Mouse (Mus musculus) hindbrain, embryonic 12.5 days (tissue): ENCODE data around the gene Wls. TPM values are rescaled to one million over a fixed set of nuclear protein-coding genes. Genes with fewer than 3 reads are reported as not detected.
A peak's percentile ranks its signal among the peaks of the same experiment; 100 is the strongest.

ENCODE experiments used
- ATAC-seq: fragments of 200-750 bp; cut with Nextera tagmentation; 2 replicates; pipeline ENCODE4 v1.8.0; 2017; ENCODE audit warnings: moderate TSS enrichment; ENCODE audit not compliant: low FRiP score
- H3K27ac ChIP-seq: fragments of 300-500 bp; sonication (generic); 2 replicates; pipeline ENCODE4 v1.5.1; 2016; ENCODE audit warnings: mild to moderate bottlenecking
- H3K27me3 ChIP-seq: fragments of 300-500 bp; sonication (generic); 2 replicates; pipeline ENCODE4 v1.6.1; 2016; ENCODE audit warnings: mild to moderate bottlenecking
- H3K36me3 ChIP-seq: fragments of 300-500 bp; sonication (generic); 2 replicates; pipeline ENCODE4 v1.6.1; 2016; ENCODE audit warnings: mild to moderate bottlenecking
- H3K4me1 ChIP-seq: fragments of 300-500 bp; sonication (generic); 2 replicates; pipeline ENCODE4 v1.6.1; 2016
- H3K4me2 ChIP-seq: fragments of 300-500 bp; sonication (generic); replicated peaks from 2 replicates; pipeline ENCODE4 v1.6.1; 2016; ENCODE audit warnings: mild to moderate bottlenecking
- H3K4me3 ChIP-seq: fragments of 300-500 bp; sonication (generic); 2 replicates; pipeline ENCODE4 v1.5.1; 2016; ENCODE audit warnings: mild to moderate bottlenecking
- H3K9ac ChIP-seq: fragments of 300-500 bp; sonication (generic); 2 replicates; pipeline ENCODE4 v1.6.1; 2016; ENCODE audit warnings: mild to moderate bottlenecking, moderate library complexity
- H3K9me3 ChIP-seq: fragments of 300-500 bp; sonication (generic); replicated peaks from 2 replicates; pipeline ENCODE4 v1.6.1; 2016; ENCODE audit warnings: mild to moderate bottlenecking
- WGBS: fragments of 180-500 bp; shearing (Covaris S2); methylation state at CpG from one replicate; pipeline ENCODE4 v1.1.7; 2016; 5-methylcytosine and 5-hydroxymethylcytosine counted together
- polyA plus RNA-seq: library from polyadenylated mRNA; unstranded; fragments of >200 nt; fragmentation: Nextera tagmentation; extraction: Ambion mirVana; gene quantifications from 2 replicates; pipeline ENCODE4 v1.2.1, GENCODE M21; 2016

Wls gene
- polyA plus RNA-seq, 1 experiment from 2014 or later = 156 TPM

- Histone ChIP-seq H3K4me2 (no peak overlapping the region), H3K27ac (no peak overlapping the region), H3K27me3 (no peaks in the 10 kb centered on the region), H3K9me3 (no peaks in the 10 kb centered on the region), H3K9ac (no peak overlapping the region), H3K36me3 (no peaks in the 10 kb centered on the region), H3K4me3 (no peak overlapping the region), H3K4me1 (no peaks in the 10 kb centered on the region)
- WGBS = 88% methylated on average over 1 of the region's 1 CpGs
- no peak for ATAC-seq
Measured at GRCm38 (mm10) chr3:159865691-159866090, 26.2 kb downstream of the Wls start.

GRCm38 (mm10) chr3:159878983-159879382, 39.5 kb downstream of the Wls start:
- H3K4me1 ChIP-seq = no peaks in the 10 kb centered on the region
- no peaks in the 10 kb centered on the region for H3K27me3 ChIP-seq
- no peak overlapping the region for H3K4me2 ChIP-seq
- no peak for ATAC-seq
- no peak overlapping the region for H3K9ac ChIP-seq
- no peak overlapping the region for H3K27ac ChIP-seq
- H3K36me3 ChIP-seq = no peaks in the 10 kb centered on the region; the same call in 1 of the 2 replicates
- H3K4me3 ChIP-seq = no peak overlapping the region
- no peaks in the 10 kb centered on the region for H3K9me3 ChIP-seq

GRCm38 (mm10) chr3:159883325-159883724, 43.9 kb downstream of the Wls start:
- Histone ChIP-seq H3K27me3 (no peaks in the 10 kb centered on the region), H3K4me3 (no peak overlapping the region), H3K4me1 (peaks cover 15% of the 10 kb centered on the region), H3K9me3 (no peaks in the 10 kb centered on the region), H3K36me3 (no peaks in the 10 kb centered on the region), H3K9ac (no peak overlapping the region), H3K4me2 (no peak overlapping the region), H3K27ac (no peak overlapping the region)
- ATAC-seq = no peak
- 44% methylated on average over 2 of the region's 2 CpGs for WGBS

GRCm38 (mm10) chr3:159884802-159885201, 45.3 kb downstream of the Wls start:
- H3K9me3 ChIP-seq = no peaks in the 10 kb centered on the region
- ATAC-seq = peak; percentile 52
- peak overlapping the region; percentile 62 for H3K27ac ChIP-seq
- peaks cover 15% of the 10 kb centered on the region for H3K4me1 ChIP-seq
- no peaks in the 10 kb centered on the region for H3K27me3 ChIP-seq
- H3K4me2 ChIP-seq = no peak overlapping the region
- H3K36me3 ChIP-seq = no peaks in the 10 kb centered on the region
- no peak overlapping the region for H3K9ac ChIP-seq
- H3K4me3 ChIP-seq = no peak overlapping the region

- Histone ChIP-seq H3K9ac (no peak overlapping the region), H3K4me2 (no peak overlapping the region), H3K27ac (peak overlapping the region; percentile 62), H3K4me1 (peaks cover 15% of the 10 kb centered on the region), H3K4me3 (no peak overlapping the region), H3K36me3 (no peaks in the 10 kb centered on the region), H3K9me3 (no peaks in the 10 kb centered on the region), H3K27me3 (no peaks in the 10 kb centered on the region)
- ATAC-seq = peak; percentile 92
- 15% methylated on average over 3 of the region's 3 CpGs for WGBS
Measured at GRCm38 (mm10) chr3:159885271-159885670, 45.8 kb downstream of the Wls start.

GRCm38 (mm10) chr3:159885781-159886400, 46.4 kb downstream of the Wls start:
- WGBS = 3% methylated on average over 1 of the region's 1 CpGs
- H3K27ac ChIP-seq = no peak overlapping the region
- no peaks in the 10 kb centered on the region for H3K27me3 ChIP-seq
- H3K9ac ChIP-seq = no peak overlapping the region
- H3K36me3 ChIP-seq = no peaks in the 10 kb centered on the region
- no peak overlapping the region for H3K4me3 ChIP-seq
- peaks cover 15% of the 10 kb centered on the region for H3K4me1 ChIP-seq
- no peak for ATAC-seq
- H3K9me3 ChIP-seq = no peaks in the 10 kb centered on the region
- no peak overlapping the region for H3K4me2 ChIP-seq

GRCm38 (mm10) chr3:159890176-159891056, 50.9 kb downstream of the Wls start:
- peaks cover 7% of the 10 kb centered on the region for H3K4me1 ChIP-seq
- WGBS = 75% methylated on average over 5 of the region's 5 CpGs
- H3K9me3 ChIP-seq = no peaks in the 10 kb centered on the region
- H3K4me2 ChIP-seq = no peak overlapping the region
- no peaks in the 10 kb centered on the region for H3K27me3 ChIP-seq
- H3K9ac ChIP-seq = no peak overlapping the region
- H3K4me3 ChIP-seq = no peak overlapping the region
- ATAC-seq = no peak
- H3K36me3 ChIP-seq = no peaks in the 10 kb centered on the region
- H3K27ac ChIP-seq = no peak overlapping the region

- H3K36me3 ChIP-seq = no peaks in the 10 kb centered on the region
- 92% methylated on average over 8 of the region's 8 CpGs for WGBS
- no peak overlapping the region for H3K4me2 ChIP-seq
- H3K4me3 ChIP-seq = no peak overlapping the region
- no peak for ATAC-seq
- peaks cover 1% of the 10 kb centered on the region; the same call in 1 of the 2 replicates for H3K4me1 ChIP-seq
- H3K9me3 ChIP-seq = no peaks in the 10 kb centered on the region
- H3K9ac ChIP-seq = no peak overlapping the region
- no peaks in the 10 kb centered on the region for H3K27me3 ChIP-seq
- H3K27ac ChIP-seq = no peak overlapping the region
Measured at GRCm38 (mm10) chr3:159891057-159891752, 51.7 kb downstream of the Wls start.

- no peaks in the 10 kb centered on the region for H3K4me1 ChIP-seq
- H3K9ac ChIP-seq = no peak overlapping the region
- H3K4me3 ChIP-seq = no peak overlapping the region
- no peaks in the 10 kb centered on the region for H3K9me3 ChIP-seq
- H3K4me2 ChIP-seq = no peak overlapping the region
- no peak for ATAC-seq
- 93% methylated on average over 1 of the region's 1 CpGs for WGBS
- no peaks in the 10 kb centered on the region for H3K27me3 ChIP-seq
- no peak overlapping the region for H3K27ac ChIP-seq
- H3K36me3 ChIP-seq = no peaks in the 10 kb centered on the region
Measured at GRCm38 (mm10) chr3:159907329-159907728, 67.9 kb downstream of the Wls start.

- no peaks in the 10 kb centered on the region for H3K36me3 ChIP-seq
- H3K4me1 ChIP-seq = no peaks in the 10 kb centered on the region
- no peak for ATAC-seq
- H3K9ac ChIP-seq = no peak overlapping the region
- no peak overlapping the region for H3K4me3 ChIP-seq
- no peak overlapping the region for H3K4me2 ChIP-seq
- 94% methylated on average over 2 of the region's 2 CpGs for WGBS
- H3K9me3 ChIP-seq = no peaks in the 10 kb centered on the region
- no peaks in the 10 kb centered on the region for H3K27me3 ChIP-seq
- H3K27ac ChIP-seq = no peak overlapping the region
Measured at GRCm38 (mm10) chr3:159917328-159918090, 78.0 kb downstream of the Wls start.
